Mouse (Mus musculus) cortical plate, adult 2 months (tissue): Measurements from ENCODE around the gene Kifc3. TPM values are rescaled to one million over a fixed set of nuclear protein-coding genes. Genes with fewer than 3 reads are reported as not detected.

Source experiments
- H3K27ac ChIP-seq: fragments of 200-500 bp; 2 replicates; pipeline ENCODE4 v1.5.1; 2012; ENCODE audit warnings: low read length, control low read depth, inconsistent platforms; ENCODE audit not compliant: insufficient read depth
- H3K4me1 ChIP-seq: fragments of 200-500 bp; 2 replicates; pipeline ENCODE4 v1.6.1; 2011; ENCODE audit warnings: low read length; ENCODE audit not compliant: control insufficient read depth, insufficient read depth
- H3K4me3 ChIP-seq: fragments of 200-500 bp; 2 replicates; pipeline ENCODE4 v1.5.1; 2011; ENCODE audit warnings: mild to moderate bottlenecking, low read length, control low read depth; ENCODE audit not compliant: insufficient read depth
- CTCF ChIP-seq: fragments of 200-500 bp; IDR thresholded peaks from 2 replicates; pipeline ENCODE4 v1.5.1; 2011; ENCODE audit warnings: mild to moderate bottlenecking, control low read depth, low read length; ENCODE audit not compliant: insufficient read depth; ENCODE audit errors: extremely low read depth
- POLR2A ChIP-seq: fragments of 200-500 bp; IDR thresholded peaks from 2 replicates; pipeline ENCODE4 v1.6.1; 2011; ENCODE audit warnings: mild to moderate bottlenecking, low read length, control low read depth; ENCODE audit not compliant: insufficient read depth; ENCODE audit errors: extremely low read depth
- polyA plus RNA-seq: library from polyadenylated mRNA; depleted of rRNA; stranded (reverse); fragments of >200 nt; gene quantifications from 2 replicates; pipeline ENCODE4 v1.2.3, GENCODE M21; 2012

The Kifc3 gene
- polyA plus RNA-seq, 1 experiment: 55.2 TPM

GRCm38 (mm10) chr8:95127658-95128057 is 75.0 kb downstream of the Kifc3 start:
- Histone ChIP-seq H3K27ac (no peak overlapping the region), H3K4me1 (no peaks in the 10 kb centered on the region; the same call in 1 of the 2 replicates), H3K4me3 (no peak overlapping the region)
- TF ChIP-seq CTCF (no peak), POLR2A (no peak)

GRCm38 (mm10) chr8:95126497-95126896 is 76.1 kb downstream of the Kifc3 start:
- TF ChIP-seq POLR2A (no peak), CTCF (no peak)
- no peak overlapping the region for H3K4me3 ChIP-seq
- H3K4me1 ChIP-seq: no peaks in the 10 kb centered on the region; the same call in 1 of the 2 replicates
- H3K27ac ChIP-seq: no peak overlapping the region

GRCm38 (mm10) chr8:95123455-95123854 is 79.2 kb downstream of the Kifc3 start:
- no peaks in the 10 kb centered on the region; the same call in 1 of the 2 replicates for H3K4me1 ChIP-seq
- no peak overlapping the region for H3K27ac ChIP-seq
- no peak overlapping the region for H3K4me3 ChIP-seq
- no peak for TF ChIP-seq POLR2A
- no peak for TF ChIP-seq CTCF

- TF ChIP-seq POLR2A (no peak), CTCF (peak; percentile 70)
- Histone ChIP-seq H3K4me3 (no peak overlapping the region), H3K4me1 (no peaks in the 10 kb centered on the region), H3K27ac (no peak overlapping the region)
Observed at GRCm38 (mm10) chr8:95113750-95114149, 88.9 kb downstream of the Kifc3 start.

- Histone ChIP-seq H3K27ac (no peak overlapping the region), H3K4me3 (no peak overlapping the region), H3K4me1 (no peaks in the 10 kb centered on the region)
- TF ChIP-seq CTCF (no peak), POLR2A (no peak)
Observed at GRCm38 (mm10) chr8:95113108-95113507, 89.5 kb downstream of the Kifc3 start.

- H3K27ac ChIP-seq: no peak overlapping the region
- H3K4me1 ChIP-seq: no peaks in the 10 kb centered on the region
- no peak for TF ChIP-seq CTCF
- no peak for TF ChIP-seq POLR2A
- H3K4me3 ChIP-seq: no peak overlapping the region
Observed at GRCm38 (mm10) chr8:95112594-95112993, 90.0 kb downstream of the Kifc3 start.

GRCm38 (mm10) chr8:95107306-95107705 is 95.3 kb downstream of the Kifc3 start:
- Histone ChIP-seq H3K27ac (no peak overlapping the region), H3K4me3 (no peak overlapping the region), H3K4me1 (no peaks in the 10 kb centered on the region)
- no peak for TF ChIP-seq POLR2A
- TF ChIP-seq CTCF: no peak

GRCm38 (mm10) chr8:95101972-95102371 is 100.6 kb downstream of the Kifc3 start:
- Histone ChIP-seq H3K4me3 (no peak overlapping the region), H3K27ac (no peak overlapping the region), H3K4me1 (no peaks in the 10 kb centered on the region)
- no peak for TF ChIP-seq POLR2A
- peak; percentile 35; the same call in 1 of the 2 replicates for TF ChIP-seq CTCF

GRCm38 (mm10) chr8:95099009-95099408 is 103.6 kb downstream of the Kifc3 start:
- no peak for TF ChIP-seq POLR2A
- peak; percentile 84 for TF ChIP-seq CTCF
- Histone ChIP-seq H3K4me1 (no peaks in the 10 kb centered on the region), H3K4me3 (no peak overlapping the region), H3K27ac (no peak overlapping the region)

GRCm38 (mm10) chr8:95093574-95093973 is 109.0 kb downstream of the Kifc3 start:
- Histone ChIP-seq H3K27ac (no peak overlapping the region), H3K4me1 (no peaks in the 10 kb centered on the region), H3K4me3 (no peak overlapping the region)
- TF ChIP-seq CTCF: no peak
- no peak for TF ChIP-seq POLR2A

GRCm38 (mm10) chr8:95085432-95086141 is 117.0 kb downstream of the Kifc3 start:
- Histone ChIP-seq H3K4me1 (peaks cover 4% of the 10 kb centered on the region), H3K27ac (no peak overlapping the region), H3K4me3 (no peak overlapping the region)
- TF ChIP-seq CTCF (no peak), POLR2A (no peak)
